Mouse (Mus musculus): Measurements from ENCODE around the gene Usf2. TPM values are rescaled to one million over a fixed set of nuclear protein-coding genes. Genes with fewer than 3 reads are reported as not detected.
"Not testable (repeated sequence)": the region's sequence is repeated elsewhere in the genome, so short reads cannot be mapped to it uniquely, and the experiment has no call there.

Usf2 gene
- polyA plus RNA-seq, 1 experiment from 2014 or later: 27.9 TPM

GRCm38 (mm10) chr7:30957367-30957783 is 772 bp upstream of the Usf2 start:
- Histone ChIP-seq H3K9me3 (no peaks in the 10 kb centered on the region), H3K4me1 (peaks cover 21% of the 10 kb centered on the region), H3K9ac (peak overlapping the region; percentile 99), H3K27ac (peak overlapping the region; percentile 99), H3K27me3 (no peaks in the 10 kb centered on the region), H3K4me3 (peak overlapping the region; percentile 94), H3K36me3 (peaks cover 51% of the 10 kb centered on the region), H3K4me2 (replicated peaks) (peak overlapping the region; percentile 74)
- ATAC-seq (ENCODE audit: low FRiP score, low read depth): peak; percentile 78
- under 1% methylated on average over 43 of the region's 43 CpGs for WGBS

DNA sequence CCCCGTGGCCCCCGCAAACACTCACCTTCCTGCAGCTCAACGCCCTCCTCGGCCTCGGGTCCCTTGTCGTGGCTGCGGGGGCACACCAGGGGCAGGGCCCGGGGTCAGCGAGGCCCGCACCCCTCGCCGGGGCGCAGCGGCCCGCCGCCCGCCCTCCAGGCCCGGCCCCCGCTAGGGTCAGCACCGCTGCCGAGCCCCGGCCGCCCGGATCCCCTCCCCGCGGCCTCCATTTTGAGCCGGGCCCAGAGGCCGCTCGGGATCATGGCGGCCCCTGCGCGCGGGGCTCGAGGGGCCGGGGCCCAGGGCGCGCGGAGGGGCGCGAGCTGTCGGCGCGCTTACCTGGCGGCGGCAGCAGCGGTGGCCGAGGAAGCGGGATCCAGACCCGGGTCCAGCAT is 249 bp downstream of the Usf2 start:
- H3K4me1 ChIP-seq: peaks cover 21% of the 10 kb centered on the region
- no peaks in the 10 kb centered on the region for H3K27me3 ChIP-seq
- peaks cover 61% of the 10 kb centered on the region for H3K36me3 ChIP-seq
- peak overlapping the region; percentile 99 for H3K9ac ChIP-seq
- H3K4me2 ChIP-seq (replicated peaks): peak overlapping the region; percentile 86
- no peaks in the 10 kb centered on the region for H3K9me3 ChIP-seq
- peak overlapping the region; percentile 94 for H3K4me3 ChIP-seq
- ATAC-seq (ENCODE audit: low FRiP score, low read depth): peak; percentile 9
- WGBS: 1% methylated on average over 27 of the region's 49 CpGs
- peak overlapping the region; percentile 99 for H3K27ac ChIP-seq

- Histone ChIP-seq H3K27me3 (no peaks in the 10 kb centered on the region), H3K36me3 (peaks cover 62% of the 10 kb centered on the region), H3K9ac (peak overlapping the region; percentile 99), H3K4me3 (peak overlapping the region; percentile 94), H3K4me2 (replicated peaks) (peak overlapping the region; percentile 86), H3K27ac (peak overlapping the region; percentile 99), H3K4me1 (peaks cover 21% of the 10 kb centered on the region), H3K9me3 (no peaks in the 10 kb centered on the region)
- ATAC-seq (ENCODE audit: low FRiP score, low read depth): peak; percentile 74
- under 1% methylated on average over 55 of the region's 64 CpGs for WGBS
These were observed 833 bp downstream of the Usf2 start for GRCm38 (mm10) chr7:30955584-30956356.

DNA sequence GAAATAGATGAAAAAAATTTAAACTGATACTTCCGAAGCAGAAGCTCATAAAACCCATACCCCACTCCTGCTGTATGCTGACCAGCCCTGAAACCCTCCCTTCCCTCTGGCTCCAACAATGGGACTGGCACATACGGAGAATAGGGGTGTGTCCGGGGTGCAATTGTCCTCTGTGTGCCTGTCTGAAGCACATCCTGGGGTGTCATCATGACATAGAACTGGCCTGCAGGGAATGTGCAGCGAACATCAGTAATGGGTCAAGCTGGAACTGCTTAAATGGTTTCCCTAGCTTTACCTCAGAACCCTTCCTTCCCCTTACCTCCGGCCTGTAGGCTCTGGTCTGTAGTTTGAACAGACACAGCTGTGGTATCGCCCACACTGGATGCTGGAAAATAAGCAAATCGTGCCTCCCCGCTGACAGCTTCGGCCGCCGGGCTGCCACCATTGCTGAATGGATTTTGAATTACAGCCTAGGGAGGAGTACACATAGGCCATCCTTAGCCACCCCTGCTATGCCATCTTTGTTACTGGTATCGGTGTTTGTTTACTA is 1.6 kb downstream of the Usf2 start:
- Histone ChIP-seq H3K9ac (peak overlapping the region; percentile 99; the same call in 1 of the 2 replicates), H3K4me1 (peaks cover 21% of the 10 kb centered on the region), H3K9me3 (no peaks in the 10 kb centered on the region), H3K27ac (no peak overlapping the region), H3K4me2 (replicated peaks) (peak overlapping the region; percentile 86), H3K4me3 (peak overlapping the region; percentile 94), H3K36me3 (peaks cover 66% of the 10 kb centered on the region), H3K27me3 (no peaks in the 10 kb centered on the region)
- WGBS: 91% methylated on average over 12 of the region's 12 CpGs
- no peak for ATAC-seq (ENCODE audit: low FRiP score, low read depth)

- Histone ChIP-seq H3K9me3 (no peaks in the 10 kb centered on the region), H3K4me2 (replicated peaks) (no peak overlapping the region), H3K36me3 (peaks cover 70% of the 10 kb centered on the region), H3K27ac (no peak overlapping the region), H3K4me3 (no peak overlapping the region), H3K27me3 (no peaks in the 10 kb centered on the region), H3K4me1 (peaks cover 21% of the 10 kb centered on the region), H3K9ac (no peak overlapping the region)
- WGBS: 87% methylated on average over 3 of the region's 3 CpGs
- no peak for ATAC-seq (ENCODE audit: low FRiP score, low read depth)
These were observed 2.6 kb downstream of the Usf2 start for GRCm38 (mm10) chr7:30954036-30954435.

- H3K9ac ChIP-seq: no peak overlapping the region
- no peak overlapping the region for H3K4me2 ChIP-seq (replicated peaks)
- H3K27ac ChIP-seq: no peak overlapping the region
- peaks cover 68% of the 10 kb centered on the region for H3K36me3 ChIP-seq
- peaks cover 16% of the 10 kb centered on the region for H3K4me1 ChIP-seq
- H3K27me3 ChIP-seq: no peaks in the 10 kb centered on the region
- 86% methylated on average over 6 of the region's 6 CpGs for WGBS
- ATAC-seq (ENCODE audit: low FRiP score, low read depth): no peak
- H3K9me3 ChIP-seq: no peaks in the 10 kb centered on the region
- no peak overlapping the region for H3K4me3 ChIP-seq
These were observed 3.1 kb downstream of the Usf2 start for GRCm38 (mm10) chr7:30953459-30953858.

GRCm38 (mm10) chr7:30952441-30953265 is 4.0 kb downstream of the Usf2 start:
- peaks cover 64% of the 10 kb centered on the region for H3K36me3 ChIP-seq
- ATAC-seq (ENCODE audit: low FRiP score, low read depth): no peak
- peaks cover 8% of the 10 kb centered on the region for H3K4me1 ChIP-seq
- WGBS: 92% methylated on average over 16 of the region's 16 CpGs
- H3K27me3 ChIP-seq: no peaks in the 10 kb centered on the region
- H3K9me3 ChIP-seq: no peaks in the 10 kb centered on the region
- H3K4me2 ChIP-seq (replicated peaks): no peak overlapping the region
- no peak overlapping the region for H3K4me3 ChIP-seq
- no peak overlapping the region for H3K9ac ChIP-seq
- H3K27ac ChIP-seq: no peak overlapping the region

- ATAC-seq (ENCODE audit: low FRiP score, low read depth); H3K9me3 ChIP-seq; H3K9ac ChIP-seq; H3K4me2 ChIP-seq (replicated peaks); H3K27ac ChIP-seq; H3K27me3 ChIP-seq; H3K4me1 ChIP-seq; H3K4me3 ChIP-seq: not testable (repeated sequence)
- 86% methylated on average over 3 of the region's 3 CpGs for WGBS
- peaks cover 76% of the 10 kb centered on the region for H3K36me3 ChIP-seq
These were observed 6.7 kb downstream of the Usf2 start for GRCm38 (mm10) chr7:30949902-30950301.

- WGBS: 92% methylated on average over 7 of the region's 7 CpGs
These were observed 10.7 kb downstream of the Usf2 start for GRCm38 (mm10) chr7:30945876-30946275.

GRCm38 (mm10) chr7:30945466-30945865 is 11.1 kb downstream of the Usf2 start:
- not testable (repeated sequence) for H3K9me3 ChIP-seq; H3K27me3 ChIP-seq; H3K4me3 ChIP-seq; H3K4me2 ChIP-seq (replicated peaks); H3K27ac ChIP-seq; ATAC-seq (ENCODE audit: low FRiP score, low read depth); H3K9ac ChIP-seq; H3K4me1 ChIP-seq
- peaks cover 32% of the 10 kb centered on the region for H3K36me3 ChIP-seq
- WGBS: 89% methylated on average over 7 of the region's 7 CpGs

More at GRCm38 (mm10) chr7:30945876-30946275, 10.7 kb downstream of the Usf2 start:
- no peak overlapping the region for H3K4me2 ChIP-seq (replicated peaks)
- H3K27ac ChIP-seq: no peak overlapping the region
- no peak overlapping the region for H3K9ac ChIP-seq
- H3K9me3 ChIP-seq: no peaks in the 10 kb centered on the region
- no peak for ATAC-seq (ENCODE audit: low FRiP score, low read depth)
- peaks cover 36% of the 10 kb centered on the region for H3K36me3 ChIP-seq
- H3K27me3 ChIP-seq: no peaks in the 10 kb centered on the region
- no peak overlapping the region for H3K4me3 ChIP-seq
- no peaks in the 10 kb centered on the region for H3K4me1 ChIP-seq

- H3K27ac ChIP-seq; H3K4me2 ChIP-seq (replicated peaks); H3K9ac ChIP-seq; ATAC-seq (ENCODE audit: low FRiP score, low read depth); H3K27me3 ChIP-seq; H3K9me3 ChIP-seq; H3K4me3 ChIP-seq; H3K4me1 ChIP-seq: not testable (repeated sequence)
- peaks cover 25% of the 10 kb centered on the region for H3K36me3 ChIP-seq
- WGBS: 74% methylated on average over 2 of the region's 2 CpGs
These were observed 11.9 kb downstream of the Usf2 start for GRCm38 (mm10) chr7:30944706-30945105.

Measured in limb, embryonic 13.5 days (tissue).